Mouse (Mus musculus) stomach, postnatal 0 days (tissue): Measurements from ENCODE around the gene Eif5. TPM values are rescaled to one million over a fixed set of nuclear protein-coding genes. Genes with fewer than 3 reads are reported as not detected.

Experiments used
- ATAC-seq: fragments of 200-750 bp; cut with Nextera tagmentation; 2 replicates; pipeline ENCODE4 v1.8.0; 2017; ENCODE audit not compliant: low FRiP score, low TSS enrichment
- DNase-seq: peaks from one replicate; pipeline ENCODE4 v3.0.0-alpha.2; 2016; ENCODE audit warnings: low spot score
- H3K27ac ChIP-seq: fragments of 300-500 bp; sonication (generic); replicated peaks from 2 replicates; pipeline ENCODE4 v1.5.1; 2014; ENCODE audit warnings: mild to moderate bottlenecking, control low read depth
- H3K27me3 ChIP-seq: fragments of 300-500 bp; sonication (generic); 2 replicates; pipeline ENCODE4 v1.6.1; 2014; ENCODE audit warnings: low read length; ENCODE audit not compliant: control insufficient read depth, insufficient read depth
- H3K36me3 ChIP-seq: fragments of 300-500 bp; sonication (generic); 2 replicates; pipeline ENCODE4 v1.6.1; 2014; ENCODE audit warnings: low read length, mixed read lengths; ENCODE audit not compliant: control insufficient read depth, insufficient read depth
- H3K4me1 ChIP-seq: fragments of 300-500 bp; sonication (generic); replicated peaks from 2 replicates; pipeline ENCODE4 v1.6.1; 2014; ENCODE audit warnings: antibody characterized with exemption; ENCODE audit not compliant: control insufficient read depth, insufficient read depth
- H3K4me2 ChIP-seq: fragments of 300-500 bp; sonication (generic); replicated peaks from 2 replicates; pipeline ENCODE4 v1.6.1; 2014; ENCODE audit warnings: low read depth, mild to moderate bottlenecking, control low read depth, moderate library complexity
- H3K4me3 ChIP-seq: fragments of 300-500 bp; sonication (generic); 2 replicates; pipeline ENCODE4 v1.5.1; 2014; ENCODE audit warnings: low read depth, low read length, control low read depth
- H3K9ac ChIP-seq: fragments of 300-500 bp; sonication (generic); 2 replicates; pipeline ENCODE4 v1.6.1; 2014; ENCODE audit warnings: mild to moderate bottlenecking, low read length, control low read depth, mixed read lengths
- H3K9me3 ChIP-seq: fragments of 300-500 bp; sonication (generic); 2 replicates; pipeline ENCODE4 v1.6.1; 2016; ENCODE audit warnings: low read length; ENCODE audit not compliant: control insufficient read depth
- CTCF ChIP-seq: IDR thresholded peaks from 2 replicates; pipeline ENCODE4 v1.5.1; 2016; ENCODE audit warnings: antibody characterized with exemption, low read depth, mild to moderate bottlenecking, moderate library complexity
- EP300 ChIP-seq: optimal IDR thresholded peaks from 2 replicates; pipeline ENCODE3; 2016; ENCODE audit warnings: antibody characterized with exemption
- WGBS: fragments of 180-500 bp; shearing (Covaris S2); extraction: QIAGEN DNeasy Blood & Tissue Kit; methylation state at CpG from one replicate; pipeline ENCODE4 v1.1.7; 2014; 5-methylcytosine and 5-hydroxymethylcytosine counted together
- polyA plus RNA-seq: library from polyadenylated mRNA; unstranded; fragments of >200 nt; fragmentation: Nextera tagmentation; extraction: Ambion mirVana; gene quantifications from 2 replicates; pipeline ENCODE4 v1.2.1, GENCODE M21; 2015

Eif5 gene
- polyA plus RNA-seq, 1 experiment from 2014 or later: 455 TPM

DNA sequence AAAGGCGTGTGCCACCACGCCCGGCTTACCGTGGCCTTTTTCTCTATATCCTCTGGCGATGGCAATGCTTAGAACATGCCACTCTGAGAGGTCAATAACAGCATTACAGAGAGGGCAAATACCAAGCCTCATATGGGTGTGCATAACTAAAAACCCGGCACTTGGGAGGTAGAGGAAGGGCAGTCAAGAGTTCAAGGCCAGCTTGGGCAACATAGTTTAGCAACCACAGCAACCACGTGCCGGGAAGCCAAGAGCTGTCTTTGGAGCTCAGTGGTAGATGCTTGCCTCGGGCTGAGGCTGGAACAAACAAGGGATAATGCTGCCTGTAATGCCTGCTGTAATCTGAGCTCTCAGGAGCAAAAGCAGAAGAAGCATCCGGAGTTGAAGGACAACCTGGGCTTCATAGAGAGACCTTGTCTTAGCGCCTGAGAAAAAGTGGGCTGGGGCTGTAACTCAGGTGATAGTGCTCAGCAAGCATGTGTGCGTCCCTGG, 25.2 kb upstream of the Eif5 start:
- TF ChIP-seq CTCF: no peak
- TF ChIP-seq EP300: no peak
- ATAC-seq (no peak), DNase-seq (no peak)
- Histone ChIP-seq H3K27ac (no peak overlapping the region), H3K9me3 (no peaks in the 10 kb centered on the region), H3K9ac (no peak overlapping the region), H3K4me1 (no peaks in the 10 kb centered on the region), H3K27me3 (no peaks in the 10 kb centered on the region), H3K4me2 (no peak overlapping the region), H3K36me3 (no peaks in the 10 kb centered on the region), H3K4me3 (no peak overlapping the region)
- WGBS: 85% methylated on average over 12 of the region's 12 CpGs

DNA sequence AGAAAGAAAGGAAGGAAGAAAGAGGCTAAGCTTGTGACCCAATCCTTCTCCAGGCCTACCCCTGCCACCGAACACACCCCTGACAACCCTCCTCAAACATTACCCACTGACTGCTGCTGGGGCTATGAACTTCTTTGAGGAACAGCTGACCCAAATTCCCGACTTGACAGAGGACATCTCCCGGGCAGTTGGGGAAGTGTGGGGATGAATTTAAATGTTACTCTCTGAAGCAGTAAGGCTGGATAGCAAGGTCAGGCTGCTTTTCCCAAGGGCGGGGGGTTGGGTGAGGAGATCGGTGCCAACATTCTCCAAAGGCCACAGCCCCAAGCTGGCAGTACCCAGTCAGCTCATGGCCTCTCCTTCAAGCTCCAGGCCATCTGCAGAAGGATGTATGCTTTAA, 24.1 kb upstream of the Eif5 start:
- ATAC-seq (no peak), DNase-seq (no peak)

DNA sequence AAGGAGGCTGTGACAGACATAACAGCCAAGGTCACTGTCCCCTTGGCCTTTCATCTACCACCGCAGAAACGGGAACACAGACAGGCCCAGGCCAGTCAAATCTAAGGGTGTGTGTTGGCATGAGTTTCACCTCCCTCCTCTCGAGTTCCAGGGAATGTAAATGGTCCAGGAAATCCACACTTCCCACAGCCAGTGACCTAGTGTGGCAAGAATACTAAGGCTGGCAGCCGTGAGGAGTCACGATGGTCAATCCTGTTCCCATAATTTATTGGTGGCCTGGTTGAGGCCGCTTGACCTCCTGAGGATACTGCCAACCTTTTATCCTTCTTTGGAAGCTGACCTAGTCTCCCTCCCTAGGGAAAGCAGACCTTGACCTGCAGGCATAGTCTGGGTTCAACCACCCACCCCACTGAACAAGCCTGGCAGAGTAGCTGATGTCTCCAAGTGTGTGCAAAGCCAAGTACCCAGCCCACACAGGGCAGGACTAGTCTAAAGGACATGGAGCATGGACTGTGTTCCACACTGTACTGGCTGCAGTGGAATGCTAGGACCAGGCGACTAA, 23.5 kb upstream of the Eif5 start:
- DNase-seq (no peak), ATAC-seq (0 out of 2 replicates have a peak, but pooled peaks have one; percentile 41)
- H3K9ac ChIP-seq: no peak overlapping the region
- no peaks in the 10 kb centered on the region for H3K36me3 ChIP-seq
- H3K4me2 ChIP-seq: no peak overlapping the region
- WGBS: 60% methylated on average over 7 of the region's 7 CpGs
- H3K4me3 ChIP-seq: no peak overlapping the region
- no peaks in the 10 kb centered on the region for H3K9me3 ChIP-seq
- no peaks in the 10 kb centered on the region for H3K27me3 ChIP-seq
- no peaks in the 10 kb centered on the region for H3K4me1 ChIP-seq
- no peak for TF ChIP-seq EP300
- TF ChIP-seq CTCF: no peak
- no peak overlapping the region for H3K27ac ChIP-seq

More for the DNA sequence above, 24.1 kb upstream of the Eif5 start:
- Histone ChIP-seq H3K36me3 (no peaks in the 10 kb centered on the region), H3K4me2 (no peak overlapping the region), H3K27ac (no peak overlapping the region), H3K4me1 (no peaks in the 10 kb centered on the region), H3K27me3 (no peaks in the 10 kb centered on the region), H3K9ac (no peak overlapping the region), H3K9me3 (no peaks in the 10 kb centered on the region), H3K4me3 (no peak overlapping the region)
- TF ChIP-seq CTCF (no peak), EP300 (no peak)
- WGBS: 82% methylated on average over 5 of the region's 5 CpGs

DNA sequence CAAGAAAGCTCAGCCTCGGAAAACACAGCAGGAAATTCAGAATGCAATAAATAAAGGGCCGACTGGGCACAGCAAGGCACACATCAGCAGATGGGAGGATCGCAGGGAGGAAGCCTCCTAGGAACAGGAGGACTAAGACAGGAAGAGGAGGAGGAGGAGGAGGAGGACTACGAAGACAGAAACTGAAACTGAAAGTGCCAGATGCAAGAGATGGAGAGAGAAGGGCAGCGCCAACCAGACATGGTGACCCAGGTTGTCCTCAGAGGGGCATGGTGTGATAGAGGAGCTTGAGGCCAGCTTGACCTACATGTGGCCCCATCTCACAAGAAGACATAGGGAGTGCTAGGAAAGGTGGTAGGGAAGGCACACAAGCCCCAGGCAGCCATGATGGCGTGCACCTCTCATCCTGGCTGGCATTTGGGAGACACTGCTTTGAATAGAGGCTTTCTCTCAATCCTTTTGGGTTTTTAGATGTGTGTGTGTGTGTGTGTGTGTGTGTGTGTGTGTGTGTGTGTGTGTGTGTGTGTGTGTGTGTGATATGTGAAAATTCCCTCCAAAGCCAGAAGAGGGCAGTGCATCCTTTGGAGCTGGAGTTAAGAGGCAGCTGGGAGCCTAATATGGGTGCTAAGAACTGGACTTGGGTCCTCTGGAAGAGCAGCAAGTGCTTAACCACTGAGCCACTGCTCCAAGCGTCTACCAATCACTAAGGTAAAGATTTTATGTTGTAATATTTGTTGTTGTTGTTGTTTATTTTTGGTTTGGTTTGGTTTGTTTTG, 22.8 kb upstream of the Eif5 start:
- Histone ChIP-seq H3K4me3 (no peak overlapping the region), H3K9me3 (no peaks in the 10 kb centered on the region), H3K9ac (no peak overlapping the region), H3K36me3 (no peaks in the 10 kb centered on the region), H3K4me2 (no peak overlapping the region), H3K27me3 (no peaks in the 10 kb centered on the region), H3K27ac (no peak overlapping the region), H3K4me1 (no peaks in the 10 kb centered on the region)
- DNase-seq (no peak), ATAC-seq (no peak)
- TF ChIP-seq EP300: no peak
- 0 out of 2 replicates have a peak, but pooled peaks have one; percentile 13 for TF ChIP-seq CTCF
- WGBS: 77% methylated on average over 7 of the region's 7 CpGs

DNA sequence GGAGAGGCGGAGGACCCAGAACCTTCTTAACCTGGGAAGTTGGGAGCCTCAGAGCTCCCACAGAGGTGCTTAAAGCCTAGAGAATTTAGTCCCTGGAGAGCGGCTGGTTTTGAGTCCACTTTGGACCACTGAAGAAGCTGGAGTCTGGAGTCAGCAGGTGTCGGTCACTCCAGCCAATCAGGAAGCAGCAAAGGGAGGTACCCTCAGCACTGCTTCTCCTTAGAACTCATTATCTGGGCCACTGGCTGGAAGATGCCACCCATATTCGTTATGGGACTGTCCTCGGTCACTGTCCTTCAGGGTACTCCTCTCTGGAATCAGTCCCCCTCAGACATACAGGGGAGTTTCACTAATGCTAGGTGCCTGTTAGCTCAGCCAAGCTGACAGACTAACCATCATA, 21.9 kb upstream of the Eif5 start:
- H3K4me1 ChIP-seq: no peaks in the 10 kb centered on the region
- no peak overlapping the region for H3K9ac ChIP-seq
- H3K27ac ChIP-seq: no peak overlapping the region
- H3K4me3 ChIP-seq: no peak overlapping the region
- H3K4me2 ChIP-seq: no peak overlapping the region
- no peaks in the 10 kb centered on the region for H3K36me3 ChIP-seq
- H3K9me3 ChIP-seq: no peaks in the 10 kb centered on the region
- TF ChIP-seq EP300 (no peak), CTCF (no peak)
- ATAC-seq (no peak), DNase-seq (no peak)
- no peaks in the 10 kb centered on the region for H3K27me3 ChIP-seq
- 92% methylated on average over 5 of the region's 5 CpGs for WGBS

DNA sequence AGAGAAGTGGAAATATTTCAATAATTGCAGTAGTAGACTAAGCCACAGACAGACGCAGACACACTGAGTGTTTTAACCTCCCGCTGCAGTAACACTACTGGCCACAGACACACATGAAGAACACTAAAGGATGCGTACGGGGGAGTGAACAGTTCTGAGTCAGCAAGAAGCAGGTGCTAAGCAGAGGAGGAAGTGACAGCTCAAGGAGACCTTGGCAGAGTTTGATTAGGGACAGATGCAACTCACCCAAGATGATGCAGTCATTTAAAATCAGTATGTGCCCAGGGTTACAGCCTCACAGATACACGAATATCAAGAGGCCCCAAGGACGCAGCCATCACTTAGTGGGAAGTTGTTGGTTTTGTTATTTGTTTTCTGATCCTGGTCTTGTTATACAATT, 21.0 kb upstream of the Eif5 start:
- no peak overlapping the region for H3K9ac ChIP-seq
- H3K27me3 ChIP-seq: no peaks in the 10 kb centered on the region
- ATAC-seq (0 out of 2 replicates have a peak, but pooled peaks have one; percentile 38), DNase-seq (no peak)
- no peaks in the 10 kb centered on the region for H3K36me3 ChIP-seq
- no peaks in the 10 kb centered on the region for H3K9me3 ChIP-seq
- H3K27ac ChIP-seq: no peak overlapping the region
- 88% methylated on average over 6 of the region's 6 CpGs for WGBS
- no peak overlapping the region for H3K4me2 ChIP-seq
- H3K4me3 ChIP-seq: no peak overlapping the region
- H3K4me1 ChIP-seq: no peaks in the 10 kb centered on the region
- TF ChIP-seq EP300 (no peak), CTCF (no peak)
